In the genomic region with DNA sequence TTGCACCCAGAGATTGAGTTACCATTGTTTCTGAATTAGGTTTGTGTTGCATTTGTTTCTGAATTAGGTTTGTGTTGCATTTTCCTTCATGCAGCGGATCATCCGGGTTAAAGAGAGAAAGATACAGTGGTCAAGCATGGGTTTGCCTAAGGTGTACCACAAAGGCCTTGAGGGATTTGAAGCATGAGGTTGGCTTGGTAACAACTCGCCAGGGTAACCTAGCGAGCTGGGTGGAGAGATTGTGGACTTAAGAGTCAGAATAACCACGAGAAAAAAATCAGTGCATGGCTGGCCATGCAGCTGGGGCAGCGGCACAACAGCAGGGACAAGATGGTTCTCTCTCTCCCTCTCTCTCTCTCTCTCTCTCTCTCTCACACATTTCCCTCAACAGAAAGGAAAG, we compare ENCODE assay signal across 29 mouse cellular contexts.
"Had no signal": no experiment of that assay in that cellular context is flagged by ENCODE, and none has a peak within 500 bp of the region (broad histone marks: within the 10 kb centered on the region; RNA-seq: fewer than 3 reads in every experiment).

No protein-coding gene starts in this region.

- H3K9me3 ChIP-seq: hindbrain, embryonic 10.5 days; hindbrain, embryonic 12.5 days; intestine, embryonic 15.5 days; kidney, embryonic 15.5 days; limb, embryonic 10.5 days; limb, embryonic 12.5 days; liver, embryonic 13.5 days had no signal

- H3K36me3 ChIP-seq: heart, embryonic 13.5 days; heart, embryonic 15.5 days; hindbrain, embryonic 10.5 days; hindbrain, embryonic 12.5 days; intestine, embryonic 15.5 days; kidney, embryonic 15.5 days; limb, embryonic 10.5 days; limb, embryonic 12.5 days; liver, embryonic 13.5 days had no signal

- H3K4me2 ChIP-seq: heart, embryonic 11.5 days; heart, embryonic 13.5 days; heart, embryonic 15.5 days; hindbrain, embryonic 12.5 days; hindbrain, embryonic 14.5 days; intestine, embryonic 15.5 days; kidney, embryonic 15.5 days; limb, embryonic 12.5 days; liver, embryonic 11.5 days; liver, embryonic 13.5 days had no signal

- ATAC-seq: hindbrain, embryonic 16.5 days; inflammation-experienced regulatory T-cells, adult 6 months; intestine, embryonic 15.5 days; intestine, postnatal 0 days had no signal

- H3K4me1 ChIP-seq: heart, embryonic 13.5 days; heart, embryonic 15.5 days; hindbrain, embryonic 10.5 days; hindbrain, embryonic 12.5 days; intestine, embryonic 15.5 days; kidney, embryonic 15.5 days; limb, embryonic 10.5 days; limb, embryonic 12.5 days; liver, embryonic 13.5 days had no signal

- DNase-seq: gastrocnemius, postnatal 14 days; gastrocnemius, postnatal 36 days; heart, adult 11 months; heart, adult 2 months; heart, postnatal 14 days; heart, postnatal 4 days; kidney, adult 18-20 months; kidney, adult 8-10 months; kidney, postnatal 14 days; kidney, postnatal 4 days; liver; liver, embryonic 13.5 days had no signal

- H3K9ac ChIP-seq: heart, embryonic 13.5 days; heart, embryonic 15.5 days; hindbrain, embryonic 12.5 days; hindbrain, embryonic 14.5 days; intestine, embryonic 15.5 days; kidney, embryonic 15.5 days; limb, embryonic 12.5 days; liver, embryonic 13.5 days had no signal

- H3K27me3 ChIP-seq: heart, embryonic 13.5 days; heart, embryonic 15.5 days; hindbrain, embryonic 12.5 days; intestine, embryonic 15.5 days; kidney, embryonic 15.5 days; limb, embryonic 12.5 days; liver, embryonic 13.5 days had no signal

- H3K4me3 ChIP-seq: heart, adult 2 months; heart, embryonic 13.5 days; heart, embryonic 15.5 days; hindbrain, embryonic 10.5 days; hindbrain, embryonic 12.5 days; intestine, embryonic 15.5 days; kidney, embryonic 15.5 days; layer of hippocampus, adult 2 months; left cerebral cortex, adult 2 months; limb, embryonic 10.5 days; limb, embryonic 12.5 days; liver, embryonic 13.5 days had no signal

- H3K27ac ChIP-seq: heart, adult 2 months; heart, embryonic 13.5 days; heart, embryonic 15.5 days; hindbrain, embryonic 10.5 days; hindbrain, embryonic 12.5 days; hindbrain, embryonic 14.5 days; intestine, embryonic 15.5 days; kidney, embryonic 15.5 days; kidney, postnatal 0 days; layer of hippocampus, adult 2 months; left cerebral cortex, adult 2 months; limb, embryonic 10.5 days; limb, embryonic 12.5 days; liver, embryonic 13.5 days had no signal
